Mouse (Mus musculus) CH12.LX (cell line): ENCODE measurements around the gene 5031439G07Rik.

ENCODE experiments used
- MXI1 ChIP-seq: IDR thresholded peaks from 2 replicates; pipeline ENCODE4 v1.6.1; 2011; ENCODE audit warnings: mild to moderate bottlenecking, low read depth, low read length, improper control_type of control experiment
- POLR2A ChIP-seq: IDR thresholded peaks from 2 replicates; pipeline ENCODE4 v1.6.1; 2011; ENCODE audit warnings: low read depth, mild to moderate bottlenecking, improper control_type of control experiment, low read length
- SIN3A ChIP-seq: IDR thresholded peaks from 2 replicates; pipeline ENCODE4 v1.6.1; 2012; ENCODE audit warnings: low read length, improper control_type of control experiment, inconsistent platforms
- ZC3H11A ChIP-seq: IDR thresholded peaks from 2 replicates; pipeline ENCODE4 v1.6.1; 2012; ENCODE audit warnings: low read depth, mild to moderate bottlenecking, inconsistent platforms, low read length, improper control_type of control experiment
- ZNF384 ChIP-seq: IDR thresholded peaks from 2 replicates; pipeline ENCODE4 v1.6.1; 2012; ENCODE audit warnings: low read depth, low read length, improper control_type of control experiment, inconsistent platforms

- TF ChIP-seq ZC3H11A: no peak
- TF ChIP-seq SIN3A: no peak
- no peak for TF ChIP-seq POLR2A
- TF ChIP-seq MXI1: no peak
- no peak for TF ChIP-seq ZNF384
Measured at GRCm38 (mm10) chr15:84982888-84983287, 5.5 kb downstream of the 5031439G07Rik start.
